Mouse (Mus musculus) granulocyte monocyte progenitor cell, adult 5-6 weeks (primary cell): ENCODE data around the gene Catip. TPM values are rescaled to one million over a fixed set of nuclear protein-coding genes. Genes with fewer than 3 reads are reported as not detected.

ENCODE experiments used
- ATAC-seq: replicated peaks from 2 replicates; pipeline ENCODE4 v1.8.0; 2016; ENCODE audit warnings: mild to moderate bottlenecking, moderate TSS enrichment, inconsistent platforms; ENCODE audit not compliant: poor library complexity, severe bottlenecking
- total RNA-seq, 2 experiments: library from RNA; stranded (forward) in 1 of 2; stranded (reverse) in 1 of 2; fragments of 200-712, 200-1000 nt in 1 of 2; fragments of >200 nt in 1 of 2; fragmentation: Nextera tagmentation in 1 of 2; gene quantifications; 2 replicates each; pipeline ENCODE4 v1.2.3; 2014 to 2017

The Catip gene
- total RNA-seq, 2 experiments from 2014 or later: not detected

- ATAC-seq: peak; percentile 11; the same call in 1 of the 2 replicates
These were observed 18.6 kb downstream of the Catip start for GRCm38 (mm10) chr1:74380484-74380883.

GRCm38 (mm10) chr1:74381588-74382021, 19.7 kb downstream of the Catip start:
- peak; percentile 76 for ATAC-seq

GRCm38 (mm10) chr1:74383385-74383784, 21.5 kb downstream of the Catip start:
- ATAC-seq: no peak

- ATAC-seq: no peak
These were observed 22.6 kb downstream of the Catip start for GRCm38 (mm10) chr1:74384525-74384924.

GRCm38 (mm10) chr1:74385064-74385463, 23.2 kb downstream of the Catip start:
- no peak for ATAC-seq

- no peak for ATAC-seq
These were observed 23.6 kb downstream of the Catip start for GRCm38 (mm10) chr1:74385531-74385930.

- no peak for ATAC-seq
These were observed 24.4 kb downstream of the Catip start for GRCm38 (mm10) chr1:74386363-74386713.

GRCm38 (mm10) chr1:74386714-74387385, 24.9 kb downstream of the Catip start:
- peak; percentile 58 for ATAC-seq

- ATAC-seq: no peak
These were observed 25.6 kb downstream of the Catip start for GRCm38 (mm10) chr1:74387386-74387988.

GRCm38 (mm10) chr1:74388398-74388920, 26.6 kb downstream of the Catip start:
- no peak for ATAC-seq

GRCm38 (mm10) chr1:74389831-74390286, 28.0 kb downstream of the Catip start:
- ATAC-seq: peak; percentile 31

- ATAC-seq: no peak
These were observed 28.5 kb downstream of the Catip start for GRCm38 (mm10) chr1:74390287-74390906.

GRCm38 (mm10) chr1:74390924-74391748, 29.2 kb downstream of the Catip start, which contains the start of gene Ctdsp1:
Gene Ctdsp1 (plus strand): TSS chr1:74391509.
- ATAC-seq: peak; percentile 56

- ATAC-seq: peak; percentile 33
These were observed 30.0 kb downstream of the Catip start for GRCm38 (mm10) chr1:74391844-74392441.

- no peak for ATAC-seq
These were observed 30.6 kb downstream of the Catip start for GRCm38 (mm10) chr1:74392446-74392994.

GRCm38 (mm10) chr1:74393010-74393409, 31.1 kb downstream of the Catip start:
- no peak for ATAC-seq

- ATAC-seq: no peak
These were observed 31.8 kb downstream of the Catip start for GRCm38 (mm10) chr1:74393697-74394096.

- no peak for ATAC-seq
These were observed 32.4 kb downstream of the Catip start for GRCm38 (mm10) chr1:74394311-74394710.

GRCm38 (mm10) chr1:74394858-74395257, 33.0 kb downstream of the Catip start:
- ATAC-seq: no peak

GRCm38 (mm10) chr1:74395290-74395689, 33.4 kb downstream of the Catip start:
- ATAC-seq: no peak
